In the genomic region with DNA sequence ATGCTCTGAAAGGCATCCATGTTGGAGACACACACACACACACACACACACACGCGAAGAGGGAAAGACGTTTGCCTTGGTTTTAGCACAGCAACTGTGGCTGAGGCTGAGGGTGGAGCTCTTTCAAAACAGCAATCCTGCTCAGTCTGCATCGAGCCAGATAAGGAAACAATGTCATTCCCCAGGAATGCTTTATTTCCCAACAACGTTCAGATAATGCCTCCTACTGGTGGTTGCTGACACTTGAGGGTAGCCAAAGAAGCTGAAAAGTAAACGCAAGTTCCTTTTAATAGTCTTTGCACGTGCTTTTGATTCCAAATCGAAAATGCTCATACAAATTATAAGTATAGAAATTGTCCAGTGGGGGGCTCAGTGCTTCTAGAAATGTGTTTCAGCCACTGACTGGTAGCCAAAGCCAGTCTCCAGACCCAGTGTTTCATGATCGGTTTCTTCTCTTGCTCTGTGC, we compare ENCODE assay signal across 9 mouse cellular contexts. TPM values are rescaled to one million over a fixed set of nuclear protein-coding genes. Genes with fewer than 3 reads are reported as not detected.
A peak's percentile ranks its signal among the peaks of the same experiment; 100 is the strongest.
DNase-seq lines count a peak whose midpoint lies in the region; ATAC-seq and TF ChIP-seq lines count a peak whose summit lies in the region.
"Had no signal": no experiment of that assay in that cellular context is flagged by ENCODE, and none has a peak within 500 bp of the region (broad histone marks: within the 10 kb centered on the region; RNA-seq: fewer than 3 reads in every experiment).

A gene (minus strand): TSS at position 102 of the 466 bp plus-strand sequence.

- TF ChIP-seq POLR2A in cortical plate, adult 2 months (IDR thresholded peaks at IDR 0.05; ENCODE audit: extremely low read depth, insufficient read depth, low read length), result peak; percentile 62
- TF ChIP-seq POLR2A in small intestine, adult 2 months (IDR thresholded peaks at IDR 0.05; ENCODE audit: low read depth, low read length), result no peak

- no peak within 1 kb of the TSS for H3K27ac ChIP-seq in cortical plate, adult 2 months (ENCODE audit: insufficient read depth, low read length)
- no peak within 1 kb of the TSS for H3K27ac ChIP-seq in intestine, embryonic 16.5 days (ENCODE audit: low read length)
- H3K27ac ChIP-seq in small intestine, adult 2 months (ENCODE audit: insufficient read depth, low read depth, low read length), result peak within 1 kb of the TSS; percentile 38; the same call in 1 of the 2 replicates

- ATAC-seq in cerebellum, adult (ENCODE audit: insufficient number of reproducible peaks, low FRiP score, low TSS enrichment), result peak; percentile 76
- ATAC-seq in granulocyte monocyte progenitor cell, adult 5-6 weeks (replicated peaks; ENCODE audit: poor library complexity, severe bottlenecking), result peak; percentile 80
- ATAC-seq in intestine, embryonic 16.5 days, result peak; percentile 90
- peak; percentile 84 for ATAC-seq in megakaryocyte-erythroid progenitor cell, adult 5-6 weeks (replicated peaks; ENCODE audit: low FRiP score, low TSS enrichment, poor library complexity, severe bottlenecking)

- no peaks in the 10 kb centered on the region for H3K9me3 ChIP-seq in intestine, embryonic 16.5 days (ENCODE audit: control insufficient read depth, low read length)
- H3K9me3 ChIP-seq: G1E had no signal

- WGBS in intestine, embryonic 16.5 days, result 12% methylated on average over 9 of the region's 9 CpGs
- whole genome bisulfite sequencing in small intestine, adult 2 months, result 7% methylated on average over 9 of the region's 9 CpGs

- H3K4me1 ChIP-seq in cortical plate, adult 2 months (ENCODE audit: control insufficient read depth, insufficient read depth, low read length), result no peaks in the 10 kb centered on the region
- no peaks in the 10 kb centered on the region for H3K4me1 ChIP-seq in intestine, embryonic 16.5 days (ENCODE audit: control insufficient read depth, insufficient read depth, low read length)
- H3K4me1 ChIP-seq in small intestine, adult 2 months (ENCODE audit: control insufficient read depth, insufficient read depth, insufficient read length, low read length), result no peaks in the 10 kb centered on the region

- no peak for DNase-seq in cerebellum, adult 11-12 months
- DNase-seq in left cerebral cortex, postnatal 25 days (ENCODE audit: low spot score in 2 of 2), result peak; percentile 51 to 70

- H3K4me2 ChIP-seq in intestine, embryonic 16.5 days (ENCODE audit: low read depth, low read length), result peak within 1 kb of the TSS; percentile 42

- no peaks in the 10 kb centered on the region for H3K27me3 ChIP-seq in intestine, embryonic 16.5 days (replicated peaks; ENCODE audit: control insufficient read depth, insufficient read depth, low read length)
- no peaks in the 10 kb centered on the region for H3K27me3 ChIP-seq in small intestine, adult 2 months (ENCODE audit: control insufficient read depth, insufficient read depth, low read length)

- intact Hi-C loops in left cerebral cortex, postnatal 25 days (cut with DNase I), result loop anchor here (1.0 to 5.0 kb wide), 2 partner anchors 59 to 111 kb away; a partner anchor contains a TSS

- TF ChIP-seq CTCF in cortical plate, adult 2 months (IDR thresholded peaks at IDR 0.05; ENCODE audit: extremely low read depth, insufficient read depth, low read length), result peak; percentile 56; the same call in 1 of the 2 replicates
- TF ChIP-seq CTCF in small intestine, adult 2 months (IDR thresholded peaks at IDR 0.05; ENCODE audit: extremely low read depth, insufficient read length, insufficient replicate concordance, low read depth, low read length), result no peak

- peak within 1 kb of the TSS; percentile 27 for H3K9ac ChIP-seq in intestine, embryonic 16.5 days (ENCODE audit: low read depth, low read length)

- H3K36me3 ChIP-seq in intestine, embryonic 16.5 days (ENCODE audit: control insufficient read depth, insufficient read depth, low read length), result no peaks in the 10 kb centered on the region
- no peaks in the 10 kb centered on the region for H3K36me3 ChIP-seq in small intestine, adult 2 months (ENCODE audit: control insufficient read depth, insufficient read depth, low read length)
- H3K36me3 ChIP-seq: G1E had no signal

- H3K4me3 ChIP-seq in cortical plate, adult 2 months (ENCODE audit: insufficient read depth, low read length), result peak within 1 kb of the TSS; percentile 32
- peak within 1 kb of the TSS; percentile 23 for H3K4me3 ChIP-seq in intestine, embryonic 16.5 days (ENCODE audit: low read length)
- H3K4me3 ChIP-seq in small intestine, adult 2 months (ENCODE audit: low read depth, low read length), result peak within 1 kb of the TSS; percentile 41

RNA-seq across cellular contexts. Expression of the gene that starts here (rescaled TPM):
- polyA plus RNA-seq in cortical plate, adult 2 months (2012; rRNA removed), result 2.0 and 2.4 TPM in 2 replicates
- not detected in 2 replicates for total RNA-seq in granulocyte monocyte progenitor cell, adult 5-6 weeks (2014; fragmentation: Nextera tagmentation)
- not detected in 2 replicates for total RNA-seq in granulocyte monocyte progenitor cell, adult 5-6 weeks (2017)
- polyA plus RNA-seq in intestine, embryonic 16.5 days (2015; fragmentation: Nextera tagmentation; extraction: Ambion mirVana), result 0.94 and 1.1 TPM in 2 replicates
- total RNA-seq in left cerebral cortex, postnatal 25 days (2021), result 1 to 10 TPM; 2.2 to 2.9 TPM
- total RNA-seq in megakaryocyte-erythroid progenitor cell, adult 5-6 weeks (2014; fragmentation: Nextera tagmentation), result not detected in 2 replicates
- total RNA-seq in megakaryocyte-erythroid progenitor cell, adult 5-6 weeks (2017), result not detected in 2 replicates
- 0.14 and 0.15 TPM in 2 replicates for polyA plus RNA-seq in small intestine, adult 2 months (2012; rRNA removed)
- polyA plus RNA-seq: G1E had no signal

Comparison
In these comparisons a context has a peak if more than half of its experiments do, and no peak if none do; other contexts are left out.
1. Peak in ATAC-seq in granulocyte monocyte progenitor cell, adult 5-6 weeks; RNA of the gene not detected or under 1 TPM.
2. Peak in ATAC-seq in megakaryocyte-erythroid progenitor cell, adult 5-6 weeks; RNA of the gene not detected or under 1 TPM.